Mouse (Mus musculus) CD8-positive naive resting alpha-beta T cell, adult 2 months (primary cell): ENCODE results near the gene BC017158.

Experiments used
- DNase-seq, 2 experiments: peaks; one replicate each; pipeline ENCODE4 v3.0.0; 2022; ENCODE audit warnings: low read depth in 2 of 2, low spot score in 2 of 2

Gene BC017158

GRCm38 (mm10) chr7:128266056-128266455 lies 31.9 kb downstream of the BC017158 start:
- no peak for DNase-seq

GRCm38 (mm10) chr7:128265411-128265810 lies 32.6 kb downstream of the BC017158 start, which contains the start of gene Slc5a2:
Gene Slc5a2, plus strand, starts transcription at chr7:128265657.
- no peak for DNase-seq

- DNase-seq = no peak
These were observed 41.1 kb downstream of the BC017158 start for GRCm38 (mm10) chr7:128256783-128257334.

DNA sequence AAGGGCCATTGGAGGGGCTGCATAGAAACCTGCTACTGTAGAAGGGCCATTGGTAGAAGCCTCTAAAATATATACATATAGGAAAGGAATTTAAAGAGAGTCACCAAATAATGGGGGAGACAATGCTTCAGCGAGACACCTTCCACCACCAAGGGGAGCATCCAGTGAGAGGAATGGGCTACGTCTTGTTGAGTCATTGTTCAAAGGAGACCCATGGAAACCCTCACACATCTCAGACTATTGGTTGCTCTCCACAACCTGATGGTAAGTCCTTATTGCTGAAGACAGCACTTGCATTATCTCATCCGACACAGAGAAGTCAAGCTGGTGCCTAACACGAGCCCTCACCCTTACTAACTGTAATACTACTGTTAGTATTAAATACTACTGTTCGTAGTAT lies 42.2 kb downstream of the BC017158 start:
- DNase-seq = no peak

DNA sequence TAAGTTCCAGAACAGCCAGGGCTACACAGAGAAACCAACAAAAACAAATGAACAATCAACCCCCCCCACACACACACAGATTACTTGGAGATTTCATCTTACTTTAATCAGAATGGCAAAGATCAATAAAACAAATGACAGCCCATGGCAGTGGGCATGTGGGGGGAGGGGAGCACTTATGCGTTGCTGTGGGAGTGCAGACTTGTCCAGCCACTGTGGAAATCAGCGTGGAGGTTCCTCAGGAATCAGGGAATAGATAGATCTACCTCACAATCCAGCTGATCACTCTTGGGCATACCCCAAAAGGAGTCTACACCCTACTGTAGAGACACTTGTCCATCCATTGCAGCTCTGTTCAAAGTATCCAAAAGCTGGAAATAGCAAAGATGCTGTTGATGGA lies 43.0 kb downstream of the BC017158 start:
- no peak for DNase-seq

GRCm38 (mm10) chr7:128252609-128253008 lies 45.4 kb downstream of the BC017158 start:
- peak in 1 of 2 experiments; percentile 36 for DNase-seq

DNA sequence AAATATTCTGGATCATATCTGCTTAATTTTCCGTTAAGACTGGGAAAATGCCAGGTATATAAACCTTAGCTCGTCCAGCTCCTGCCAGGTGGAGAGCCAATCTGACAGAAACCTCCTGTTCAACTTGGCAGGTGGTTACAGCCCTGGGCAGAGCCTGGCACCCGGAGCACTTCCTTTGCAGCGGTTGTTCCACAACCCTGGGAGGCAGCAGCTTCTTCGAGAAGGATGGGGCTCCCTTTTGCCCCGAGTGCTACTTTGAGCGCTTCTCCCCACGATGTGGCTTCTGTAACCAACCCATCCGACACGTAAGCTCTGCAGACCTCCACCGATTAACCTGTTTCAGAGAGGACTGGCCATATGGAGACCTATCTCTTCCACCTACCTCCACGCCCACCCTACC lies 46.0 kb downstream of the BC017158 start:
- no peak for DNase-seq

- no peak for DNase-seq
These were observed 48.0 kb downstream of the BC017158 start for GRCm38 (mm10) chr7:128249998-128250397.

- no peak for DNase-seq
These were observed 49.6 kb downstream of the BC017158 start for GRCm38 (mm10) chr7:128248081-128249042.

- peak; percentile 60 to 69 for DNase-seq
These were observed 50.5 kb downstream of the BC017158 start for GRCm38 (mm10) chr7:128247443-128247842.

GRCm38 (mm10) chr7:128246496-128247391 lies 51.2 kb downstream of the BC017158 start, which contains the start of gene Tgfb1i1:
Gene Tgfb1i1, plus strand, starts transcription at chr7:128246812.
- DNase-seq = no peak

DNA sequence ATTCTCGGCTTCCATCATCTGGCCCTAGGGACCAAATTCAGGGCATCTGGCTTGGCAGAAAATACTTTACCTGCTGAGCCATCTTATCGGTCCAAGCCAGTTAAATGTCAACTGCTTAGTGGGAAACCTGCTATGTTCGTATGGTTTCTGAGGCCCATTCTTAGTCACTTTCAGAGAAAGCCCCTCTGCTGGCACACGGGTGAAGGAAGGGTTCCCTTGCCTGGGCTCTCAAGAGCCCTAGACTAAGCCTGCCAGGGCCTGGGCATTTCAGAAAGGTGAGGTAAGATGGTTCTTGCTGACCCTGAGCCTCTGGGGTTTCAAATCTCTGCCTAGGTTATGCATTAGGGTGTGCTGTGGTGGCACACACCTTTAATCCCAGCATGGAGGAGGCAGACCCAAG lies 52.4 kb downstream of the BC017158 start:
- DNase-seq = no peak

DNA sequence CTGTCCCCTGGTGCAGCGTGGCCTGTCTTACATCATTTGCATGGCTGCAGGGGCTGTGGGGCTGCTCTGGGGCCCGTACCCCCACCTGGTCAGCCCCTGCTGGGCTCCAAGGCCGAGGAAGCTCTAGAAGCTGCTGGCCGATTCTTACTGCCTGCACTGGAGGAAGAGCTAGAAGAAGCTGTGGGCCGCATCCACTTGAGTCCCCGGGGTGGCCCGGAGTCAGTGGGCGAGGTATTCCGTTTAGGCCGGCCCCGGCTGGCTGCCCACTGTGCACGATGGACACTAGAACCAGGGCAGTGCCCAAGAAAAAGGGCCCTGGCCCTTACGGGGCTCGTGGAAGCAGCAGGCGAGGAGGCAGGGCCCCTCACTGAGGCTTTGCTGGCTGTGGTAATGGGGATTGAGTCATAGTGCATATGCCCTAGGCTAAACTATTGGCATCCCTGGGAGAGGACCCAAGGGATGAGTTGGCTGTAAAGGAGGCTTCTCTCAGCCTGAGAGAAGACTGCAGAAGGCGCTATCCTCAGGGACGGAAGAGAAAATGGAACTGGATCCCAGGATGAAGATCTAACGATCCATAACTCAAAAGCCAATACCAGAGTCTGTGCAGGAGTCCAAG lies 53.5 kb downstream of the BC017158 start:
- DNase-seq = no peak

GRCm38 (mm10) chr7:128243921-128244320 lies 54.0 kb downstream of the BC017158 start:
- DNase-seq = no peak

DNA sequence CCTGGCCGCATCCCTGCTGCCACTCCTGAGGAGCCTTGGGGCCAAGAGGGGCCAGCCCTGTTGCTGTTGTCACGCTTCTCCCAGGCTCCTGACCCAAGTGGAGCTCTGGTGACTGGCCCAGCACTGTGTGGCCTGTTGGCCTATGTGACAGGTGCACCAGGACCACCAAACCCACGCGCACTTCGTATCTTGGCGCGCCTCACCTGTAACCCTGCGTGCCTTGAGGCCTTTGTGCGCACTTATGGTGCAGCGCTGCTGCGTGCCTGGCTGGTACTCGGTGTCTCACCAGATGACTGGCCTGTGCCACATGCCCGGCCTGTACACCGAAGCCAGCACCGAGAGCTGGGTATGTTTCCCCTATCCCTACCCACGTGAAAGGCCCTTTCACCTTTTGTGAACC lies 55.6 kb downstream of the BC017158 start:
- no peak for DNase-seq

DNA sequence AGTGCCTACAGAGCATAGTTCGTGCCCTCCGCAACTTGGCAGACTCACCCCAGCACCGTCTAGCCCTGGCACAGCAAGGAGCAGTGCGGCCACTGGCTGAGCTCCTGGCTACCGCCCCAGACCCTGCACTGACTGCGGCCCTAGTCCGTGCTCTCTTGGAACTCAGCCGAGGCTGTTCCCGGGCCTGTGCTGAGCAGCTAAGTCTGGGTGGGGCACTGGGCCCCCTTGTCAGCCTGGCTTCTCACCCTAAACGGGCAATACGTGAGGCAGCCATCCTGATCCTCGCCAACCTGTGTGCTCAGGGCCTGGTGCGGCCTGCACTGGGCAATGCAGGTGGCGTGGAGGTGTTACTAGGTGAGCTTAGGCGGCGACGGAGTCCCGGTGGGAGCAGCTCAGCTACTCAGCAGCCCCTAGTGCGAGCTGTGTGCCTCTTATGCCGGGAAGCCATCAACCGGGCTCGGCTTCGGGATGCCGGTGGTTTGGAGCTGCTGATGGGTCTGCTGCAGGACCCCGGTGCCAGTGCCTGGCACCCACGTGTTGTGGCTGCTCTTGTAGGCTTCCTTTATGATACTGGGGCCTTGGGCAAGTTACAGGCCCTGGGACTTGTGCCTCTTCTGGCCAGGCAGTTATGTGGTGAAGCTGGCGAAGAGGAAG lies 57.7 kb downstream of the BC017158 start:
- no peak for DNase-seq

DNA sequence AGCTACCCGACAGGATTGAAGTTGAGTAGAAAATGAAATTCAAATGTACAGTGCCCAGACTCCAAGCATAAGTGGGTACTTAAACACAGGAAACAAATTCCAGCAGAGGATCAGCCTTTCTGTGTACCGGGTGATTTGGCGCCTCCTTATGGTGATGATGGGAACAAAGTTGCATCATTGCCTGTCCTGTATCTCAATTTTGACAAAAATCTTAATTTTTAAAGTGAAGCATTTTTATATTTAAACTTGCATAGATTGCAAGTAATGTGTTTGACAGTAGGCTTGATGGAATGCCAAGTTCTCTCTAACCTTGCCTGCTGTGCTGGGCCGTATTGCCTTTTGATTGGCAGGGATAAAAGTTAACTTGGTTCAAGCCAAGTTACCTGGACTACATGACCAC lies 59.0 kb downstream of the BC017158 start:
- peak in 1 of 2 experiments; percentile 51 for DNase-seq

GRCm38 (mm10) chr7:128237927-128238778 lies 59.8 kb downstream of the BC017158 start, which contains the start of gene 9130023H24Rik:
Gene 9130023H24Rik, minus strand, starts transcription at chr7:128238031.
- peak; percentile 99 to 100 for DNase-seq

- DNase-seq = no peak
These were observed 60.4 kb downstream of the BC017158 start for GRCm38 (mm10) chr7:128237593-128237926.
